27 mouse cellular contexts compared by ENCODE assay signal in the genomic region with DNA sequence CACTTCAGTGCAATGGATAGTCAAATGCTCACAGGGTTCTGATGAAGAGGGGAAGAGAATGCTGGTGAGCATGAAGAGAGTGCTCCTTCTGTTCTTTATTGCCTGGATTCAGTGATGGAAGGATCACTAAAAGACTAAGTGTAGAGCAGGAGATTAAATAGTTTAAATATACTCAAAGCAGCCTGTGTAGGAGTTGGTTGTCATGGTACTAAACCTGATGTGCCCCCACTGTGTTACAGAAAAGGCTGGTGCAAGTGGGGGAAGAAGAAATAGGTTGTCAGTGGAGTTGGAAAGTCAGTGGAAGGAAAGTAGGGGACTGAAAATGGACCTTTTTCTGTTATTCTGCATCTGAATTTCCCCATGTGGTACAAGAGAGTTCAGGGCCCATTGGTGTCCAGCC. TPM values are rescaled to one million over a fixed set of nuclear protein-coding genes. Genes with fewer than 3 reads are reported as not detected.
DNase-seq lines count a peak whose midpoint lies in the region; ATAC-seq and TF ChIP-seq lines count a peak whose summit lies in the region.
"Had no signal": no experiment of that assay in that cellular context is flagged by ENCODE, and none has a peak within 500 bp of the region (broad histone marks: within the 10 kb centered on the region; RNA-seq: fewer than 3 reads in every experiment).

No protein-coding gene starts in this region.

- TF ChIP-seq POLR2A in olfactory bulb, adult 2 months (IDR thresholded peaks at IDR 0.05; ENCODE audit: insufficient read depth, low read depth, low read length) = no peak

- no peak for TF ChIP-seq CTCF in layer of hippocampus, adult 2 months (conservative IDR thresholded peaks at IDR 0.05)
- TF ChIP-seq CTCF in olfactory bulb, adult 2 months (IDR thresholded peaks at IDR 0.05; ENCODE audit: insufficient read depth, low read depth, low read length) = no peak

- no peak overlapping the region for H3K4me3 ChIP-seq in layer of hippocampus, adult 2 months
- H3K4me3 ChIP-seq in olfactory bulb, adult 2 months (ENCODE audit: insufficient read depth, low read depth, low read length) = no peak overlapping the region
- H3K4me3 ChIP-seq: embryonic facial prominence, embryonic 10.5 days; forebrain, embryonic 13.5 days; heart, embryonic 13.5 days; hindbrain, embryonic 12.5 days had no signal

- peaks cover 6% of the 10 kb centered on the region; the same call in 1 of the 2 replicates for H3K4me1 ChIP-seq in olfactory bulb, adult 2 months (ENCODE audit: control insufficient read depth, insufficient read depth, low read length)
- H3K4me1 ChIP-seq: embryonic facial prominence, embryonic 10.5 days; forebrain, embryonic 13.5 days; heart, embryonic 13.5 days; hindbrain, embryonic 12.5 days had no signal

- ATAC-seq in frontal cortex, adult (ENCODE audit: low TSS enrichment) = peak; percentile 64
- ATAC-seq: CD4-positive, CD25-positive, alpha-beta regulatory T cell, adult 4 months; forebrain, embryonic 13.5 days; forebrain, postnatal 0 days; hindbrain, postnatal 0 days had no signal

- DNase-seq in frontal cortex, postnatal 25 days (ENCODE audit: low spot score in 2 of 2) = no peak
- DNase-seq in layer of hippocampus, adult 2 months (ENCODE audit: low spot score in 2 of 2) = no peak
- no peak for DNase-seq in layer of hippocampus, adult 8-10 months (ENCODE audit: low spot score in 2 of 2)
- DNase-seq in right cerebral cortex, adult 18-20 months = peak; percentile 42
- DNase-seq in right cerebral cortex, postnatal 25 days = no peak
- DNase-seq in adrenal gland, adult 2 months = no peak
- DNase-seq: adrenal gland, postnatal 10 days; B cell, adult 2 months; cerebellum, adult 18-20 months; cerebellum, adult 9-11 months; cerebellum, postnatal 36 days; forebrain, postnatal 0 days; gastrocnemius, postnatal 14 days; heart, postnatal 36 days had no signal

- peak overlapping the region; percentile 72 for H3K27ac ChIP-seq in layer of hippocampus, adult 2 months
- peak overlapping the region; percentile 79; the same call in 1 of the 2 replicates for H3K27ac ChIP-seq in olfactory bulb, adult 2 months (ENCODE audit: insufficient read depth, low read depth, low read length)
- H3K27ac ChIP-seq: embryonic facial prominence, embryonic 10.5 days; forebrain, embryonic 13.5 days; heart, embryonic 13.5 days; hindbrain, embryonic 12.5 days; hindbrain, postnatal 0 days had no signal

RNA-seq across cellular contexts. Expression of gene S100a7a, which starts 4.8 kb away (rescaled TPM):
- under 1 TPM; 0.37 to 0.67 TPM for total RNA-seq in layer of hippocampus, adult 2 months (2021)
- under 1 TPM in 3 of 4 experiments, not detected in 1; 0.34 to 0.62 (median 0.49) TPM for total RNA-seq in layer of hippocampus, adult 8-10 months (2022)
- polyA plus RNA-seq in olfactory bulb, adult 2 months (2012; ENCODE audit: insufficient read depth, insufficient read length, low replicate concordance, missing spikeins) = not detected in 2 replicates
- total RNA-seq in adrenal gland, adult 2 months (2021) = under 1 TPM; 0.43 to 0.45 TPM
- polyA plus RNA-seq in adrenal gland, adult 2 months (2012; rRNA removed) = 0.12 and 0.21 TPM in 2 replicates
- total RNA-seq: G1E; gastrocnemius, adult 18-20 months; hindbrain, postnatal 0 days had no signal
- polyA plus RNA-seq: CD4-positive, CD25-positive, alpha-beta regulatory T cell, adult 4 months; embryonic facial prominence, embryonic 10.5 days; forebrain, postnatal 0 days; G1E; heart, embryonic 13.5 days; heart, postnatal 0 days; hindbrain, embryonic 12.5 days; hindbrain, postnatal 0 days had no signal

RNA-seq across cellular contexts. Expression of gene S100a8, which starts 19.8 kb away (rescaled TPM):
- total RNA-seq in layer of hippocampus, adult 2 months (2021) = not detected
- total RNA-seq in layer of hippocampus, adult 8-10 months (2022) = 1 to 10 TPM in 1 of 4 experiments, not detected in 3; 1.2 TPM
- not detected in 2 replicates for polyA plus RNA-seq in olfactory bulb, adult 2 months (2012; ENCODE audit: insufficient read depth, insufficient read length, low replicate concordance, missing spikeins)
- 1 to 10 TPM; 3.2 to 3.6 TPM for total RNA-seq in adrenal gland, adult 2 months (2021)
- not detected in 2 replicates for polyA plus RNA-seq in adrenal gland, adult 2 months (2012; rRNA removed)
- total RNA-seq: G1E; gastrocnemius, adult 18-20 months; hindbrain, postnatal 0 days had no signal
- polyA plus RNA-seq: CD4-positive, CD25-positive, alpha-beta regulatory T cell, adult 4 months; G1E had no signal

RNA-seq across cellular contexts. Expression of gene S100a6, which starts 36.3 kb away (rescaled TPM):
- total RNA-seq in layer of hippocampus, adult 2 months (2021) = 10 to 100 TPM; 18.4 to 21.8 TPM
- 10 to 100 TPM; 22.1 to 95.0 (median 51.5) TPM for total RNA-seq in layer of hippocampus, adult 8-10 months (2022)
- not detected in 2 replicates for polyA plus RNA-seq in olfactory bulb, adult 2 months (2012; ENCODE audit: insufficient read depth, insufficient read length, low replicate concordance, missing spikeins)
- total RNA-seq in adrenal gland, adult 2 months (2021) = 100 to 1,000 TPM in 1 of 2 experiments, 10 to 100 TPM in 1; 29.3 to 101 TPM
- polyA plus RNA-seq in adrenal gland, adult 2 months (2012; rRNA removed) = 43.4 and 55.2 TPM in 2 replicates
- total RNA-seq: G1E had no signal
- polyA plus RNA-seq: G1E had no signal

RNA-seq across cellular contexts. Expression of gene S100a5, which starts 40.7 kb away (rescaled TPM):
- not detected for total RNA-seq in layer of hippocampus, adult 2 months (2021)
- not detected for total RNA-seq in layer of hippocampus, adult 8-10 months (2022)
- polyA plus RNA-seq in olfactory bulb, adult 2 months (2012; ENCODE audit: insufficient read depth, insufficient read length, low replicate concordance, missing spikeins) = not detected in 2 replicates
- total RNA-seq in adrenal gland, adult 2 months (2021) = not detected
- not detected in 2 replicates for polyA plus RNA-seq in adrenal gland, adult 2 months (2012; rRNA removed)
- total RNA-seq: adrenal gland, postnatal 10 days; forebrain, postnatal 0 days; G1E; gastrocnemius, postnatal 14 days; heart, adult 8-10 months; heart, postnatal 36 days; hindbrain, postnatal 0 days had no signal
- polyA plus RNA-seq: CD4-positive, CD25-positive, alpha-beta regulatory T cell, adult 4 months; embryonic facial prominence, embryonic 10.5 days; forebrain, embryonic 13.5 days; forebrain, postnatal 0 days; G1E; gonadal fat pad, adult 2 months; heart, embryonic 13.5 days; heart, postnatal 0 days; hindbrain, embryonic 12.5 days; hindbrain, postnatal 0 days had no signal

RNA-seq across cellular contexts. Expression of gene S100a4, which starts 45.4 kb away (rescaled TPM):
- total RNA-seq in layer of hippocampus, adult 2 months (2021) = 1 to 10 TPM; 3.4 to 5.7 TPM
- 10 to 100 TPM in 1 of 4 experiments, 1 to 10 TPM in 3; 2.7 to 17.2 (median 5.7) TPM for total RNA-seq in layer of hippocampus, adult 8-10 months (2022)
- not detected in 2 replicates for polyA plus RNA-seq in olfactory bulb, adult 2 months (2012; ENCODE audit: insufficient read depth, insufficient read length, low replicate concordance, missing spikeins)
- total RNA-seq in adrenal gland, adult 2 months (2021) = 10 to 100 TPM in 1 of 2 experiments, 1 to 10 TPM in 1; 3.1 to 20.7 TPM
- 0.88 and 1.0 TPM in 2 replicates for polyA plus RNA-seq in adrenal gland, adult 2 months (2012; rRNA removed)
- total RNA-seq: G1E had no signal
- polyA plus RNA-seq: G1E had no signal
